Comparison of ENCODE assay signal across 11 mouse cellular contexts in the genomic region with DNA sequence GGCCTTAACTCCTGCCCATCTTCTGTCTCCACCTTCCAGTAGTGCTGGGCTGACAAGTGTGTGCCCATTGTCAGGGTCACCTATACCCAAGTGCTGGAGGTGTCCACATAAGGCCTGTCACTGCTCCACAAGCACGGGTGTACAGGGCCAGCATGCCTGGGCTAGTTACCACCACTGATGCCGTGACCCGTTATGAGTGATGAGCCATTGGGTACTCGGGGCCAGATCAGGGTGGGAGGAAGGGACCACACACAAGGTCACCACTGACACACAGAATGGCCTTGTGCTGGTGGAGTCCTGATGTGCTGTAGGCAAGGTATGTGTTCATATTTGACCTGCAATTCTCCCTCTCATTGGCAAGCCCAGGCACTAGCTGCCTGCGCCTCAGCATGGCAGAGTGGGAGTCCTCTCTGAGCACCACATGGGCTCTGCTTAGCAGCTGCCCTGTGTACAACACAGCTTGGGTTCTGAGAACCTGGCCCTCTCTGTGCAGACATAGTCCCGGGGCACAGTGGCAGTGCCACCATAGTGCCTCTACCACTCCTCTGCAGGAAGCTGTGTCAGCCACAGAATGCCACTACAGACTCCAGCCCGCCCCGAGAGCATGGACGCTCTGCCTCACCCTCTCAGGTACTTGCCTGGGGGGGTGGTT. TPM values are rescaled to one million over a fixed set of nuclear protein-coding genes. Genes with fewer than 3 reads are reported as not detected.
DNase-seq lines count a peak whose midpoint lies in the region; ATAC-seq lines count a peak whose summit lies in the region.
"Had no signal": no experiment of that assay in that cellular context is flagged by ENCODE, and none has a peak within 500 bp of the region (broad histone marks: within the 10 kb centered on the region; RNA-seq: fewer than 3 reads in every experiment).

No protein-coding gene starts in this region.

- DNase-seq in frontal cortex, adult 2 months (ENCODE audit: extremely low spot score in 1 of 2, low spot score in 1 of 2), result no peak
- no peak for DNase-seq in liver, embryonic 11.5 days (ENCODE audit: low spot score)
- DNase-seq in right cerebral cortex, postnatal 36 days (ENCODE audit: low spot score in 2 of 2), result no peak
- no peak for DNase-seq in spleen, adult 18-20 months
- DNase-seq: right cerebral cortex, postnatal 4 days; thymus, adult 18-20 months had no signal

- no peak overlapping the region for H3K9ac ChIP-seq in liver, embryonic 12.5 days
- no peak overlapping the region for H3K9ac ChIP-seq in liver, embryonic 11.5 days (ENCODE audit: low read depth, low read length)
- H3K9ac ChIP-seq in forebrain, embryonic 12.5 days, result no peak overlapping the region
- no peak overlapping the region for H3K9ac ChIP-seq in midbrain, embryonic 15.5 days

- H3K27ac ChIP-seq in liver, embryonic 12.5 days, result no peak overlapping the region
- H3K27ac ChIP-seq in liver, embryonic 11.5 days (ENCODE audit: low read depth, low read length), result no peak overlapping the region
- no peak overlapping the region; the same call in 1 of the 2 replicates for H3K27ac ChIP-seq in forebrain, embryonic 12.5 days
- 0 out of 2 replicates have a peak overlapping the region, but pooled peaks have one; percentile 6 for H3K27ac ChIP-seq in midbrain, embryonic 15.5 days

- peaks cover 100% of the 10 kb centered on the region for H3K36me3 ChIP-seq in liver, embryonic 12.5 days
- H3K36me3 ChIP-seq in liver, embryonic 11.5 days (ENCODE audit: control insufficient read depth, insufficient read depth, low read length), result peaks cover 29% of the 10 kb centered on the region
- H3K36me3 ChIP-seq in forebrain, embryonic 12.5 days (replicated peaks), result peaks cover 93% of the 10 kb centered on the region
- H3K36me3 ChIP-seq in midbrain, embryonic 15.5 days (replicated peaks), result peaks cover 59% of the 10 kb centered on the region

- H3K27me3 ChIP-seq in liver, embryonic 12.5 days (replicated peaks), result no peaks in the 10 kb centered on the region
- no peaks in the 10 kb centered on the region for H3K27me3 ChIP-seq in liver, embryonic 11.5 days (replicated peaks; ENCODE audit: control insufficient read depth, insufficient read depth, low read length)
- H3K27me3 ChIP-seq in forebrain, embryonic 12.5 days, result no peaks in the 10 kb centered on the region
- no peaks in the 10 kb centered on the region for H3K27me3 ChIP-seq in midbrain, embryonic 15.5 days (replicated peaks)

- H3K9me3 ChIP-seq in liver, embryonic 12.5 days (replicated peaks), result no peaks in the 10 kb centered on the region
- no peaks in the 10 kb centered on the region for H3K9me3 ChIP-seq in liver, embryonic 11.5 days (ENCODE audit: control insufficient read depth, low read length)
- H3K9me3 ChIP-seq in forebrain, embryonic 12.5 days, result no peaks in the 10 kb centered on the region
- no peaks in the 10 kb centered on the region for H3K9me3 ChIP-seq in midbrain, embryonic 15.5 days

- 83% methylated on average over 9 of the region's 9 CpGs for WGBS in liver, embryonic 12.5 days (ENCODE audit: insufficient replicate concordance)
- WGBS in liver, embryonic 11.5 days, result 90% methylated on average over 9 of the region's 9 CpGs
- 93% methylated on average over 9 of the region's 9 CpGs for WGBS in forebrain, embryonic 12.5 days
- 90% methylated on average over 9 of the region's 9 CpGs for WGBS in midbrain, embryonic 15.5 days

- H3K4me2 ChIP-seq in liver, embryonic 12.5 days, result no peak overlapping the region
- no peak overlapping the region for H3K4me2 ChIP-seq in liver, embryonic 11.5 days
- H3K4me2 ChIP-seq in forebrain, embryonic 12.5 days, result no peak overlapping the region
- no peak overlapping the region for H3K4me2 ChIP-seq in midbrain, embryonic 15.5 days

- H3K4me3 ChIP-seq in liver, embryonic 12.5 days, result no peak overlapping the region
- no peak overlapping the region for H3K4me3 ChIP-seq in liver, embryonic 11.5 days (ENCODE audit: low read depth, low read length)
- no peak overlapping the region for H3K4me3 ChIP-seq in forebrain, embryonic 12.5 days (replicated peaks)
- H3K4me3 ChIP-seq in midbrain, embryonic 15.5 days, result no peak overlapping the region
- H3K4me3 ChIP-seq: erythroblast, embryonic 14.5 days had no signal

- peak; percentile 12; the same call in 1 of the 2 replicates for ATAC-seq in frontal cortex, adult (ENCODE audit: low TSS enrichment)
- peak; percentile 9; the same call in 1 of the 2 replicates for ATAC-seq in liver, embryonic 12.5 days
- ATAC-seq in liver, embryonic 11.5 days (replicated peaks; ENCODE audit: low FRiP score), result no peak
- ATAC-seq in forebrain, embryonic 12.5 days (ENCODE audit: low FRiP score), result peak; percentile 10; the same call in 1 of the 2 replicates
- 0 out of 2 replicates have a peak, but pooled peaks have one; percentile 22 for ATAC-seq in midbrain, embryonic 15.5 days (replicated peaks)

- no peaks in the 10 kb centered on the region for H3K4me1 ChIP-seq in liver, embryonic 12.5 days
- no peaks in the 10 kb centered on the region for H3K4me1 ChIP-seq in liver, embryonic 11.5 days (replicated peaks; ENCODE audit: control insufficient read depth, insufficient read depth, low read length)
- H3K4me1 ChIP-seq in forebrain, embryonic 12.5 days, result no peaks in the 10 kb centered on the region
- H3K4me1 ChIP-seq in midbrain, embryonic 15.5 days, result no peaks in the 10 kb centered on the region

RNA-seq across cellular contexts. Expression of gene Isyna1, which starts 9.4 kb away (rescaled TPM):
- 69.0 and 81.9 TPM in 2 replicates for polyA plus RNA-seq in frontal cortex, adult 2 months (2012; rRNA removed)
- polyA plus RNA-seq in liver, embryonic 12.5 days (2016; fragmentation: Nextera tagmentation; extraction: Ambion mirVana), result 114 and 115 TPM in 2 replicates
- polyA plus RNA-seq in liver, embryonic 11.5 days (2014; fragmentation: Nextera tagmentation; extraction: Ambion mirVana), result 177 and 188 TPM in 2 replicates
- polyA plus RNA-seq in forebrain, embryonic 12.5 days (2016; fragmentation: Nextera tagmentation; extraction: Ambion mirVana), result 101 and 107 TPM in 2 replicates
- 175 and 176 TPM in 2 replicates for polyA plus RNA-seq in midbrain, embryonic 15.5 days (2015; fragmentation: Nextera tagmentation; extraction: Ambion mirVana)

RNA-seq across cellular contexts. Expression of gene Ssbp4, which starts 23.9 kb away (rescaled TPM):
- 266 and 276 TPM in 2 replicates for polyA plus RNA-seq in frontal cortex, adult 2 months (2012; rRNA removed)
- polyA plus RNA-seq in liver, embryonic 12.5 days (2016; fragmentation: Nextera tagmentation; extraction: Ambion mirVana), result 96.4 and 98.0 TPM in 2 replicates
- polyA plus RNA-seq in liver, embryonic 11.5 days (2014; fragmentation: Nextera tagmentation; extraction: Ambion mirVana), result 144 and 173 TPM in 2 replicates
- 97.4 and 106 TPM in 2 replicates for polyA plus RNA-seq in forebrain, embryonic 12.5 days (2016; fragmentation: Nextera tagmentation; extraction: Ambion mirVana)
- 175 and 189 TPM in 2 replicates for polyA plus RNA-seq in midbrain, embryonic 15.5 days (2015; fragmentation: Nextera tagmentation; extraction: Ambion mirVana)

RNA-seq across cellular contexts. Expression of gene Lrrc25, which starts 31.2 kb away (rescaled TPM):
- 0.78 and 0.86 TPM in 2 replicates for polyA plus RNA-seq in frontal cortex, adult 2 months (2012; rRNA removed)
- 4.1 and 4.6 TPM in 2 replicates for polyA plus RNA-seq in liver, embryonic 12.5 days (2016; fragmentation: Nextera tagmentation; extraction: Ambion mirVana)
- 4.5 and 5.3 TPM in 2 replicates for polyA plus RNA-seq in liver, embryonic 11.5 days (2014; fragmentation: Nextera tagmentation; extraction: Ambion mirVana)
- 0.31 and 0.45 TPM in 2 replicates for polyA plus RNA-seq in forebrain, embryonic 12.5 days (2016; fragmentation: Nextera tagmentation; extraction: Ambion mirVana)
- 1.2 and 1.6 TPM in 2 replicates for polyA plus RNA-seq in midbrain, embryonic 15.5 days (2015; fragmentation: Nextera tagmentation; extraction: Ambion mirVana)

RNA-seq across cellular contexts. Expression of gene Ell, which starts 45.5 kb away (rescaled TPM):
- 25.1 and 25.6 TPM in 2 replicates for polyA plus RNA-seq in frontal cortex, adult 2 months (2012; rRNA removed)
- 13.1 TPM in 2 replicates for polyA plus RNA-seq in liver, embryonic 12.5 days (2016; fragmentation: Nextera tagmentation; extraction: Ambion mirVana)
- 20.3 and 20.7 TPM in 2 replicates for polyA plus RNA-seq in liver, embryonic 11.5 days (2014; fragmentation: Nextera tagmentation; extraction: Ambion mirVana)
- 18.8 and 19.9 TPM in 2 replicates for polyA plus RNA-seq in forebrain, embryonic 12.5 days (2016; fragmentation: Nextera tagmentation; extraction: Ambion mirVana)
- polyA plus RNA-seq in midbrain, embryonic 15.5 days (2015; fragmentation: Nextera tagmentation; extraction: Ambion mirVana), result 18.6 and 19.9 TPM in 2 replicates

RNA-seq across cellular contexts. Expression of gene Gdf15, which starts 47.5 kb away (rescaled TPM):
- polyA plus RNA-seq in frontal cortex, adult 2 months (2012; rRNA removed), result 0.15 and 0.20 TPM in 2 replicates
- 4.4 and 4.9 TPM in 2 replicates for polyA plus RNA-seq in liver, embryonic 12.5 days (2016; fragmentation: Nextera tagmentation; extraction: Ambion mirVana)
- 4.2 and 4.9 TPM in 2 replicates for polyA plus RNA-seq in liver, embryonic 11.5 days (2014; fragmentation: Nextera tagmentation; extraction: Ambion mirVana)
- 0.14 TPM in 1 of 2 replicates, not detected in the other for polyA plus RNA-seq in forebrain, embryonic 12.5 days (2016; fragmentation: Nextera tagmentation; extraction: Ambion mirVana)
- 0.13 and 0.19 TPM in 2 replicates for polyA plus RNA-seq in midbrain, embryonic 15.5 days (2015; fragmentation: Nextera tagmentation; extraction: Ambion mirVana)
- polyA plus RNA-seq: erythroblast, embryonic 14.5 days had no signal
